Mouse (Mus musculus) forebrain, embryonic 15.5 days (tissue): ENCODE measurements at regions not wholly inside any gene's neighbourhood (a gene's known extent, or its start where the extent isn't known, plus 50 kb on each side); places are given as distances from the start of the nearest gene placed in this dataset.

Experiments
- ATAC-seq: fragments of 200-750 bp; cut with Nextera tagmentation; replicated peaks from 2 replicates; pipeline ENCODE4 v1.8.0; 2017; ENCODE audit warnings: mild to moderate bottlenecking, moderate TSS enrichment, moderate library complexity
- H3K27ac ChIP-seq: fragments of 300-500 bp; sonication (generic); replicated peaks from 2 replicates; pipeline ENCODE4 v1.5.1; 2015; ENCODE audit warnings: mild to moderate bottlenecking, inconsistent platforms
- H3K27me3 ChIP-seq: fragments of 300-500 bp; sonication (generic); 2 replicates; pipeline ENCODE4 v1.6.1; 2015; ENCODE audit warnings: inconsistent platforms
- H3K36me3 ChIP-seq: fragments of 300-500 bp; sonication (generic); 2 replicates; pipeline ENCODE4 v1.6.1; 2015; ENCODE audit warnings: mild to moderate bottlenecking, inconsistent platforms
- H3K4me1 ChIP-seq: fragments of 300-500 bp; sonication (generic); 2 replicates; pipeline ENCODE4 v1.6.1; 2015; ENCODE audit warnings: inconsistent platforms
- H3K4me2 ChIP-seq: fragments of 300-500 bp; sonication (generic); replicated peaks from 2 replicates; pipeline ENCODE4 v1.6.1; 2015; ENCODE audit warnings: mild to moderate bottlenecking, inconsistent platforms
- H3K4me3 ChIP-seq: fragments of 300-500 bp; sonication (generic); 2 replicates; pipeline ENCODE4 v1.5.1; 2015; ENCODE audit warnings: mild to moderate bottlenecking, inconsistent platforms
- H3K9ac ChIP-seq: fragments of 300-500 bp; sonication (generic); replicated peaks from 2 replicates; pipeline ENCODE4 v1.6.1; 2015; ENCODE audit warnings: mild to moderate bottlenecking, inconsistent platforms
- H3K9me3 ChIP-seq: fragments of 300-500 bp; sonication (generic); 2 replicates; pipeline ENCODE4 v1.6.1; 2016; ENCODE audit warnings: inconsistent platforms
- WGBS: fragments of 180-500 bp; shearing (Covaris S2); methylation state at CpG from one replicate; pipeline ENCODE4 v1.1.7; 2015; ENCODE audit warnings: mixed read lengths; 5-methylcytosine and 5-hydroxymethylcytosine counted together

DNA sequence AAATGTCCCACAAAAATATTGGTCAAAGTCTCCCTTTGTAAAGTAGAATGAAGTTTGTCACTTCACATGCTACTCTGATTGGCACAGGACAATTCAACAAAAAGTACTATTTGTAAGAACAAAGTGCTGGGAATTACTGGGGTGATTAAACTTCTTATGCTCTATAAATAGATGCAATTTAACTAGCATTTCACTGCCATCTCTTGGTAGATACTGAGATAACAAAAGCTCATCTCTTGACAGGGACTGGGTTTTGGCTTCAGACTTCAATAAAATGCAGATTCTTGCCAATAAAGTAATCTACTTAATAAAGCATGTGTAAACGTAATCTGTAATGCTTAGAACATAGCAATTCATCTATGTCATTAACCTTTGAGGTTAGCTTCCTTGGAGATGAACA is 56.5 kb upstream of the Setmar start:
- no peak overlapping the region for H3K27ac ChIP-seq
- H3K4me2 ChIP-seq = no peak overlapping the region
- no peaks in the 10 kb centered on the region for H3K27me3 ChIP-seq
- 57% methylated on average over 1 of the region's 1 CpGs for WGBS
- H3K36me3 ChIP-seq = no peaks in the 10 kb centered on the region
- no peaks in the 10 kb centered on the region for H3K9me3 ChIP-seq
- ATAC-seq = no peak
- H3K4me3 ChIP-seq = no peak overlapping the region
- H3K9ac ChIP-seq = no peak overlapping the region
- H3K4me1 ChIP-seq = no peaks in the 10 kb centered on the region
